Mouse (Mus musculus): Measurements from ENCODE around the gene Aaed1. TPM values are rescaled to one million over a fixed set of nuclear protein-coding genes. Genes with fewer than 3 reads are reported as not detected.
A peak's percentile ranks its signal among the peaks of the same experiment; 100 is the strongest.

The Aaed1 gene
- polyA plus RNA-seq, 1 experiment = 15.5 TPM

DNA sequence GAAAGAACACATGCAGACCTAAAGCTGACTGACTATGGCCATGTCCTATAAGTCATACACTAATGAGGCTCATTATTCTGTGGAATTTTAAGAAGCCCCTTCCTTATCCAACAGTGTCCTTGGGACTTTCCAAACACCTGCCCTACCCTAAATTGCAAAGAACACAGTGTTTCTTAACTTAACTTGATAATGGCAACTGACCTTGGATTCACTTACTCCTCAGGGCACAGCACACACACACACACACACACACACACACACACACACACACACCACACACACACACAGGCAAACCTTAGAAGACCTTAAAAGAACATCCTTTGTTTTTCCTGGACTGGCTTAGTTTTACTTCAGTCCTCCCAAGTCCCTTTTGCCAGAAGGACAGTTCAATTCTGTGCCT lies 58.8 kb downstream of the Aaed1 start:
- TF ChIP-seq POLR2A (IDR thresholded peaks at IDR 0.05; ENCODE audit: insufficient read depth, low read length) (no peak), CTCF (IDR thresholded peaks at IDR 0.05; ENCODE audit: low read depth, low read length) (no peak), EP300 (IDR thresholded peaks at IDR 0.05; ENCODE audit: insufficient read depth, low read depth, low read length) (no peak)
- Histone ChIP-seq H3K27ac (ENCODE audit: insufficient read depth, low read length) (no peak overlapping the region), H3K9ac (ENCODE audit: low read depth, poor library complexity, severe bottlenecking) (no peak overlapping the region), H3K36me3 (ENCODE audit: control insufficient read depth, insufficient read depth, low read length, poor library complexity, severe bottlenecking) (no peaks in the 10 kb centered on the region), H3K4me3 (ENCODE audit: low read depth, low read length) (no peak overlapping the region), H3K9me3 (replicated peaks; ENCODE audit: control insufficient read depth, insufficient read depth, low read length, poor library complexity, severe bottlenecking) (no peaks in the 10 kb centered on the region), H3K27me3 (ENCODE audit: control insufficient read depth, insufficient read depth, low read length, poor library complexity, severe bottlenecking) (no peaks in the 10 kb centered on the region), H3K4me1 (ENCODE audit: control insufficient read depth, insufficient read depth, low read length) (peaks cover 1% of the 10 kb centered on the region)

DNA sequence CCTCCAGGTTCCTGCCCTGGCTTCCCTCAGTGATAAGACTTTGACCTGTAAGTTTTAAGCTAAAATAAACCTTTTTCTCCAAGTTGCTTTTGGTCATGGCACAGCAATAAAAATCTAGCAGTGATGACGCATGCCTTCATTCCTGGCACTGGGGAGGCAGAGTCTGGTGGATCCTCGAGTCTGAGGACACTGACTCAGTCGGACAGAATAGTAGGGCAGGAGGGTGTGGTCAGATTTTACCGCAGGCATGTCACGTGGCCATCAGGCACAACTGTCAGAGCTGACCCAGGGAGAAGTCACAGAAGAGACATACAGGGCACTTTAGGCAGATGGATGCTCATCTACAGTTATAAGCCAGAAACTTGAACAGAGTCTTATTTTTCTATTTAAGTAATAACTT lies 60.4 kb downstream of the Aaed1 start:
- no peaks in the 10 kb centered on the region for H3K36me3 ChIP-seq (ENCODE audit: control insufficient read depth, insufficient read depth, low read length, poor library complexity, severe bottlenecking)
- TF ChIP-seq POLR2A (IDR thresholded peaks at IDR 0.05; ENCODE audit: insufficient read depth, low read length) (no peak), CTCF (IDR thresholded peaks at IDR 0.05; ENCODE audit: low read depth, low read length) (no peak)
- H3K4me1 ChIP-seq (ENCODE audit: control insufficient read depth, insufficient read depth, low read length) = peaks cover 1% of the 10 kb centered on the region
- no peak overlapping the region for H3K4me3 ChIP-seq (ENCODE audit: low read depth, low read length)
- no peaks in the 10 kb centered on the region for H3K9me3 ChIP-seq (replicated peaks; ENCODE audit: control insufficient read depth, insufficient read depth, low read length, poor library complexity, severe bottlenecking)
- H3K9ac ChIP-seq (ENCODE audit: low read depth, poor library complexity, severe bottlenecking) = no peak overlapping the region
- H3K27ac ChIP-seq (ENCODE audit: insufficient read depth, low read length) = no peak overlapping the region
- no peaks in the 10 kb centered on the region for H3K27me3 ChIP-seq (ENCODE audit: control insufficient read depth, insufficient read depth, low read length, poor library complexity, severe bottlenecking)

DNA sequence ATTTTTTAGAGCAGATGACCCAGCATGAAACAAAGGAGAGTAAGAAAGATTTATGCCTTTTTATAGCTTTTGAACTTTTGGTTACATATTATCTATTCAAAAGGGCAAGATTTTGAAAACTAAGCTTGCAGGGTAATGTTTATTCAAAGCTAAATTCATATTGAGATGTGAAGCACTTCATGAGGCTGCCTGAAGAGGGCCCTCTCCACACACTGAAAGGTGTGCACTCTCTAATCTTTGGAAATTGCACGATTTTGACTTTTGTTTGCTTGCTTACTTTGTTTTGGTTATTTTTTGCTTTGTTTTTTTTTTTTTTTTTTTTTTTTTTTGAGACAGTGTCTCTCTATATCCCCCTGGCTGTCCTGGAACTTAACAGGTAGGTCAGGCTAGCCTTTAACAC lies 62.1 kb downstream of the Aaed1 start:
- no peak overlapping the region for H3K27ac ChIP-seq (ENCODE audit: insufficient read depth, low read length)
- no peaks in the 10 kb centered on the region for H3K27me3 ChIP-seq (ENCODE audit: control insufficient read depth, insufficient read depth, low read length, poor library complexity, severe bottlenecking)
- TF ChIP-seq POLR2A (IDR thresholded peaks at IDR 0.05; ENCODE audit: insufficient read depth, low read length) = no peak
- no peaks in the 10 kb centered on the region for H3K36me3 ChIP-seq (ENCODE audit: control insufficient read depth, insufficient read depth, low read length, poor library complexity, severe bottlenecking)
- no peak overlapping the region for H3K4me3 ChIP-seq (ENCODE audit: low read depth, low read length)
- no peaks in the 10 kb centered on the region for H3K9me3 ChIP-seq (replicated peaks; ENCODE audit: control insufficient read depth, insufficient read depth, low read length, poor library complexity, severe bottlenecking)
- H3K4me1 ChIP-seq (ENCODE audit: control insufficient read depth, insufficient read depth, low read length) = peaks cover 1% of the 10 kb centered on the region
- H3K9ac ChIP-seq (ENCODE audit: low read depth, poor library complexity, severe bottlenecking) = no peak overlapping the region

GRCm38 (mm10) chr13:64248775-64249524 lies 63.6 kb downstream of the Aaed1 start:
- Histone ChIP-seq H3K9ac (ENCODE audit: low read depth, poor library complexity, severe bottlenecking) (peak overlapping the region; percentile 4; the same call in 1 of the 2 replicates), H3K9me3 (replicated peaks; ENCODE audit: control insufficient read depth, insufficient read depth, low read length, poor library complexity, severe bottlenecking) (no peaks in the 10 kb centered on the region), H3K4me3 (ENCODE audit: low read depth, low read length) (peak overlapping the region; percentile 68), H3K27me3 (ENCODE audit: control insufficient read depth, insufficient read depth, low read length, poor library complexity, severe bottlenecking) (no peaks in the 10 kb centered on the region), H3K27ac (ENCODE audit: insufficient read depth, low read length) (no peak overlapping the region), H3K4me1 (ENCODE audit: control insufficient read depth, insufficient read depth, low read length) (peaks cover 1% of the 10 kb centered on the region), H3K36me3 (ENCODE audit: control insufficient read depth, insufficient read depth, low read length, poor library complexity, severe bottlenecking) (no peaks in the 10 kb centered on the region)
- no peak for TF ChIP-seq EP300 (IDR thresholded peaks at IDR 0.05; ENCODE audit: insufficient read depth, low read depth, low read length)
- peak; percentile 92 for TF ChIP-seq CTCF (IDR thresholded peaks at IDR 0.05; ENCODE audit: low read depth, low read length)

DNA sequence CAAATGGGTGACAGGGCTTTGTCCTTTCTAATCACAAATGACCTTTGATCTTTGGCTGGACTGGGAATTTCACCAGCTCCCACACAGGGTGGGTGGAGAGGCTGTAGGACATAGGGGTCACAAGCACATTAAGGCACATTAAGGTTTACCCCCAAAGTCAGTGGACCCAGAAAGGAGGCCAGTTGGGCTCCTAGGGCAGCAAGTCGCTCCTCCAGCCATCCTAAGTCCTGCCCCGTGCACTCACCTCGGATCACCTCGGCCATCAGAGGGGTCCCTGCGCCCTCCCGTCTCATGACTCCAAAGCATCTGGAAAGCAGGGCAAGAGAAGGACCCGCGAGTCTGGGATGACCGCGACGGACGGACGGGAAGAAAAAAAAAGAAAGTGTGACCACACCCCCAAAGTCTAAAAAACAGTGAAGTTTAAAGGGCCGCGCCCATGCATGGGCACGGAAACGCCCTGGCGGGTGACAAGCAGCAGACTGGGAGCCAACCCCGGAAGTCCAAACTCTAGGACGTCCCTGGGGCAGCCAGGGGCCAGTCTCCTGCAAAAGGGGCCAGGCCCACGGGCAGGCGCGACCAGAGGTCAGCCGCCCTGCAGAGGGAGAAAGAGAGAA lies 64.2 kb downstream of the Aaed1 start:
- Histone ChIP-seq H3K36me3 (ENCODE audit: control insufficient read depth, insufficient read depth, low read length, poor library complexity, severe bottlenecking) (no peaks in the 10 kb centered on the region), H3K4me1 (ENCODE audit: control insufficient read depth, insufficient read depth, low read length) (peaks cover 1% of the 10 kb centered on the region), H3K27ac (ENCODE audit: insufficient read depth, low read length) (no peak overlapping the region), H3K9me3 (replicated peaks; ENCODE audit: control insufficient read depth, insufficient read depth, low read length, poor library complexity, severe bottlenecking) (no peaks in the 10 kb centered on the region), H3K9ac (ENCODE audit: low read depth, poor library complexity, severe bottlenecking) (peak overlapping the region; percentile 4; the same call in 1 of the 2 replicates), H3K27me3 (ENCODE audit: control insufficient read depth, insufficient read depth, low read length, poor library complexity, severe bottlenecking) (no peaks in the 10 kb centered on the region), H3K4me3 (ENCODE audit: low read depth, low read length) (peak overlapping the region; percentile 68)
- TF ChIP-seq POLR2A (IDR thresholded peaks at IDR 0.05; ENCODE audit: insufficient read depth, low read length) (no peak), CTCF (IDR thresholded peaks at IDR 0.05; ENCODE audit: low read depth, low read length) (no peak), EP300 (IDR thresholded peaks at IDR 0.05; ENCODE audit: insufficient read depth, low read depth, low read length) (no peak)

DNA sequence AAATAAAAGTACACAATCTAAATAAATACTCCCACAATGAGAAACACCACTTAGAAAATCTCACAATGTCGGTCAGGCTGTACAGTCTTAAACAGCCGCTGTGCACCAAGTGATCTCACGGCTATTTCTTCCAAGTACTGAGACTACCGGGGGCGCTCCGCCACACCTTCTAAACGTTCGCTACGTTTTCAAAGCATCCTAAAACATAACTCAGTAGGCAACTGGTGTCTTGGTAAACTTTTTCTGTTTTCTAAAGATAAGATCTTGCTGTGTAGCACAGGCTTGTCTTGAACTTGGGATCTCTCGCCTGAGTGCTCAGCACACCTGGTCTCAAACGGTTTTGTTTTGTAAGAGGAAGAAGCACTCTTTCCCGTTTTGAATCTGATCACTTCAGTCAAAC lies 66.4 kb downstream of the Aaed1 start:
- no peaks in the 10 kb centered on the region for H3K9me3 ChIP-seq (replicated peaks; ENCODE audit: control insufficient read depth, insufficient read depth, low read length, poor library complexity, severe bottlenecking)
- H3K27me3 ChIP-seq (ENCODE audit: control insufficient read depth, insufficient read depth, low read length, poor library complexity, severe bottlenecking) = no peaks in the 10 kb centered on the region
- peaks cover 1% of the 10 kb centered on the region for H3K4me1 ChIP-seq (ENCODE audit: control insufficient read depth, insufficient read depth, low read length)
- H3K36me3 ChIP-seq (ENCODE audit: control insufficient read depth, insufficient read depth, low read length, poor library complexity, severe bottlenecking) = no peaks in the 10 kb centered on the region
- H3K9ac ChIP-seq (ENCODE audit: low read depth, poor library complexity, severe bottlenecking) = no peak overlapping the region
- no peak overlapping the region for H3K4me3 ChIP-seq (ENCODE audit: low read depth, low read length)
- no peak overlapping the region for H3K27ac ChIP-seq (ENCODE audit: insufficient read depth, low read length)
- TF ChIP-seq EP300 (IDR thresholded peaks at IDR 0.05; ENCODE audit: insufficient read depth, low read depth, low read length) (no peak), POLR2A (IDR thresholded peaks at IDR 0.05; ENCODE audit: insufficient read depth, low read length) (no peak), CTCF (IDR thresholded peaks at IDR 0.05; ENCODE audit: low read depth, low read length) (no peak)
